Mouse (Mus musculus) midbrain, postnatal 0 days (tissue): ENCODE data around the gene Zbtb45. TPM values are rescaled to one million over a fixed set of nuclear protein-coding genes. Genes with fewer than 3 reads are reported as not detected.
A peak's percentile ranks its signal among the peaks of the same experiment; 100 is the strongest.

Experiments
- ATAC-seq: fragments of 200-750 bp; cut with Nextera tagmentation; 2 replicates; pipeline ENCODE4 v1.8.0; 2017; ENCODE audit warnings: moderate number of reproducible peaks, mild to moderate bottlenecking, moderate TSS enrichment, moderate library complexity; ENCODE audit not compliant: low FRiP score
- DNase-seq: peaks from one replicate; pipeline ENCODE4 v3.0.0-alpha.2; 2015; ENCODE audit warnings: low spot score
- H3K27ac ChIP-seq: fragments of 300-500 bp; sonication (generic); 2 replicates; pipeline ENCODE4 v1.5.1; 2014; ENCODE audit warnings: low read depth, mild to moderate bottlenecking, low read length, mixed read lengths
- H3K27me3 ChIP-seq: fragments of 300-500 bp; sonication (generic); 2 replicates; pipeline ENCODE4 v1.6.1; 2014; ENCODE audit warnings: low read length, control low read depth, mixed read lengths; ENCODE audit not compliant: insufficient read depth
- H3K36me3 ChIP-seq: fragments of 300-500 bp; sonication (generic); 2 replicates; pipeline ENCODE4 v1.6.1; 2014; ENCODE audit warnings: low read length, control low read depth, mixed read lengths; ENCODE audit not compliant: insufficient read depth
- H3K4me1 ChIP-seq: fragments of 300-500 bp; sonication (generic); 2 replicates; pipeline ENCODE4 v1.6.1; 2014; ENCODE audit warnings: mild to moderate bottlenecking, control low read depth, antibody characterized with exemption, low read length, mixed read lengths; ENCODE audit not compliant: insufficient read depth
- H3K4me2 ChIP-seq: fragments of 300-500 bp; sonication (generic); 2 replicates; pipeline ENCODE4 v1.6.1; 2014; ENCODE audit warnings: low read depth, mild to moderate bottlenecking, low read length, mixed read lengths; ENCODE audit not compliant: poor library complexity, severe bottlenecking
- H3K4me3 ChIP-seq: fragments of 300-500 bp; sonication (generic); 2 replicates; pipeline ENCODE4 v1.5.1; 2014; ENCODE audit warnings: low read depth, mild to moderate bottlenecking, low read length, moderate library complexity
- H3K9ac ChIP-seq: fragments of 300-500 bp; sonication (generic); replicated peaks from 2 replicates; pipeline ENCODE4 v1.6.1; 2014; ENCODE audit warnings: mild to moderate bottlenecking, low read length, moderate library complexity, mixed read lengths; ENCODE audit not compliant: poor library complexity, severe bottlenecking
- H3K9me3 ChIP-seq: fragments of 300-500 bp; sonication (generic); 2 replicates; pipeline ENCODE4 v1.6.1; 2016; ENCODE audit warnings: low read length, control low read depth
- CTCF ChIP-seq: IDR thresholded peaks from 2 replicates; pipeline ENCODE4 v1.5.1; 2016; ENCODE audit warnings: antibody characterized with exemption, mild to moderate bottlenecking
- WGBS: fragments of 180-500 bp; shearing (Covaris S2); extraction: QIAGEN DNeasy Blood & Tissue Kit; methylation state at CpG from one replicate; pipeline ENCODE4 v1.1.7; 2014; 5-methylcytosine and 5-hydroxymethylcytosine counted together
- polyA plus RNA-seq: library from polyadenylated mRNA; unstranded; fragments of >200 nt; fragmentation: Nextera tagmentation; extraction: Ambion mirVana; gene quantifications from 2 replicates; pipeline ENCODE4 v1.2.1, GENCODE M21; 2015
- total RNA-seq: library from RNA; depleted of rRNA; stranded (reverse); fragments of >200 nt; gene quantifications from 2 replicates; pipeline ENCODE4 v1.2.3, GENCODE M21; 2014

Zbtb45 gene
- total and polyA plus RNA-seq, 2 experiments from 2014 or later, result 29.0 to 70.8 TPM

- Histone ChIP-seq H3K27me3 (no peaks in the 10 kb centered on the region), H3K4me3 (no peak overlapping the region), H3K36me3 (peaks cover 34% of the 10 kb centered on the region), H3K4me1 (no peaks in the 10 kb centered on the region), H3K4me2 (no peak overlapping the region), H3K9me3 (no peaks in the 10 kb centered on the region), H3K27ac (no peak overlapping the region), H3K9ac (no peak overlapping the region)
- DNase-seq (no peak), ATAC-seq (no peak)
- WGBS, result 96% methylated on average over 25 of the region's 25 CpGs
- TF ChIP-seq CTCF, result no peak
Measured at GRCm38 (mm10) chr7:12970906-12971305, 38.9 kb downstream of the Zbtb45 start.

- peak overlapping the region; percentile 96 for H3K4me2 ChIP-seq
- H3K4me3 ChIP-seq, result peak overlapping the region; percentile 85
- WGBS, result under 1% methylated on average over 27 of the region's 29 CpGs
- H3K9ac ChIP-seq, result peak overlapping the region; percentile 87
- H3K27ac ChIP-seq, result peak overlapping the region; percentile 71
- TF ChIP-seq CTCF, result no peak
- DNase-seq (peak; percentile 27), ATAC-seq (peak; percentile 56)
- no peaks in the 10 kb centered on the region for H3K27me3 ChIP-seq
- H3K36me3 ChIP-seq, result peaks cover 25% of the 10 kb centered on the region
- peaks cover 7% of the 10 kb centered on the region for H3K4me1 ChIP-seq
- no peaks in the 10 kb centered on the region for H3K9me3 ChIP-seq
Measured at GRCm38 (mm10) chr7:12966104-12966845, 43.6 kb downstream of the Zbtb45 start.

- Histone ChIP-seq H3K4me2 (peak within 1 kb of the TSS; percentile 96), H3K27me3 (no peaks in the 10 kb centered on the region), H3K9me3 (no peaks in the 10 kb centered on the region), H3K9ac (peak within 1 kb of the TSS; percentile 87), H3K27ac (peak within 1 kb of the TSS; percentile 71), H3K36me3 (peaks cover 19% of the 10 kb centered on the region), H3K4me1 (peaks cover 7% of the 10 kb centered on the region), H3K4me3 (peak within 1 kb of the TSS; percentile 85)
- TF ChIP-seq CTCF, result no peak
- WGBS, result under 1% methylated on average over 23 of the region's 23 CpGs
- DNase-seq (peak; percentile 94), ATAC-seq (peak; percentile 89)
Measured at GRCm38 (mm10) chr7:12965678-12966091, 44.1 kb downstream of the Zbtb45 start, which contains the start of gene Zfp324. Zfp324 (plus strand) TSS chr7:12965838.

- H3K36me3 ChIP-seq, result no peaks in the 10 kb centered on the region
- H3K27ac ChIP-seq, result peak overlapping the region; percentile 76
- H3K4me2 ChIP-seq, result peak overlapping the region; percentile 64
- peak overlapping the region; percentile 48 for H3K4me3 ChIP-seq
- TF ChIP-seq CTCF, result no peak
- peak; percentile 93 for DNase-seq
- peak overlapping the region; percentile 70 for H3K9ac ChIP-seq
- H3K27me3 ChIP-seq, result no peaks in the 10 kb centered on the region
- H3K9me3 ChIP-seq, result no peaks in the 10 kb centered on the region
- peaks cover 7% of the 10 kb centered on the region for H3K4me1 ChIP-seq
- WGBS, result 1% methylated on average over 29 of the region's 29 CpGs
- ATAC-seq, result peak; percentile 78
Measured at GRCm38 (mm10) chr7:12961511-12962141, 48.2 kb downstream of the Zbtb45 start.

GRCm38 (mm10) chr7:12959718-12960117, 50.1 kb downstream of the Zbtb45 start:
- Histone ChIP-seq H3K36me3 (no peaks in the 10 kb centered on the region), H3K27ac (no peak overlapping the region), H3K27me3 (no peaks in the 10 kb centered on the region), H3K4me2 (no peak overlapping the region), H3K4me1 (peaks cover under 1% of the 10 kb centered on the region; the same call in 1 of the 2 replicates), H3K9me3 (no peaks in the 10 kb centered on the region), H3K4me3 (no peak overlapping the region), H3K9ac (no peak overlapping the region)
- ATAC-seq, result no peak
- no peak for DNase-seq
- no peak for TF ChIP-seq CTCF
- 21% methylated on average over 4 of the region's 4 CpGs for WGBS

GRCm38 (mm10) chr7:12958948-12959347, 50.9 kb downstream of the Zbtb45 start:
- WGBS, result 83% methylated on average over 4 of the region's 4 CpGs
- Histone ChIP-seq H3K9ac (no peak overlapping the region), H3K36me3 (no peaks in the 10 kb centered on the region), H3K4me3 (no peak overlapping the region), H3K4me1 (no peaks in the 10 kb centered on the region), H3K9me3 (no peaks in the 10 kb centered on the region), H3K27me3 (no peaks in the 10 kb centered on the region), H3K4me2 (no peak overlapping the region), H3K27ac (no peak overlapping the region)
- DNase-seq, result no peak
- ATAC-seq, result no peak
- no peak for TF ChIP-seq CTCF
